Mouse (Mus musculus): ENCODE results near the gene Prss41. TPM values are rescaled to one million over a fixed set of nuclear protein-coding genes. Genes with fewer than 3 reads are reported as not detected.

Prss41 gene
- polyA plus RNA-seq, 2 experiments, result 0.78 to 2.1 TPM

- Histone ChIP-seq H3K9ac (ENCODE audit: low read depth, low read length, severe bottlenecking) (peak overlapping the region; percentile 87), H3K27ac (replicated peaks; ENCODE audit: low read depth, low read length) (peak overlapping the region; percentile 89), H3K4me2 (replicated peaks; ENCODE audit: low read depth, low read length, severe bottlenecking) (peak overlapping the region; percentile 70), H3K4me3 (replicated peaks; ENCODE audit: low read length) (peak overlapping the region; percentile 45), H3K36me3 (ENCODE audit: control insufficient read depth, insufficient read depth, low read length) (peaks cover 5% of the 10 kb centered on the region; the same call in 1 of the 2 replicates), H3K9me3 (ENCODE audit: control insufficient read depth, low read length) (no peaks in the 10 kb centered on the region), H3K27me3 (ENCODE audit: control insufficient read depth, insufficient read depth, low read length) (no peaks in the 10 kb centered on the region), H3K4me1 (ENCODE audit: control insufficient read depth, insufficient read depth, low read length) (peaks cover 18% of the 10 kb centered on the region)
- DNase-seq (ENCODE audit: low spot score) (no peak), ATAC-seq (ENCODE audit: low FRiP score, low read depth) (no peak)
- WGBS, result 48% methylated on average over 2 of the region's 2 CpGs
- no peak for TF ChIP-seq POLR2A (IDR thresholded peaks at IDR 0.05; ENCODE audit: borderline replicate concordance, extremely low read depth, insufficient read depth, insufficient read length)
Measured at GRCm38 (mm10) chr17:23791079-23791357, 53.0 kb downstream of the Prss41 start.

- Histone ChIP-seq H3K27me3 (ENCODE audit: control insufficient read depth, insufficient read depth, low read length) (no peaks in the 10 kb centered on the region), H3K9me3 (ENCODE audit: control insufficient read depth, low read length) (no peaks in the 10 kb centered on the region), H3K36me3 (ENCODE audit: control insufficient read depth, insufficient read depth, low read length) (peaks cover 5% of the 10 kb centered on the region; the same call in 1 of the 2 replicates), H3K4me1 (ENCODE audit: control insufficient read depth, insufficient read depth, low read length) (peaks cover 18% of the 10 kb centered on the region), H3K4me2 (replicated peaks; ENCODE audit: low read depth, low read length, severe bottlenecking) (peak within 1 kb of the TSS; percentile 70), H3K4me3 (replicated peaks; ENCODE audit: low read length) (peak within 1 kb of the TSS; percentile 45), H3K9ac (ENCODE audit: low read depth, low read length, severe bottlenecking) (peak within 1 kb of the TSS; percentile 87), H3K27ac (replicated peaks; ENCODE audit: low read depth, low read length) (peak within 1 kb of the TSS; percentile 89)
- DNase-seq (ENCODE audit: low spot score) (peak; percentile 56), ATAC-seq (ENCODE audit: low FRiP score, low read depth) (peak; percentile 70)
- TF ChIP-seq POLR2A (IDR thresholded peaks at IDR 0.05; ENCODE audit: borderline replicate concordance, extremely low read depth, insufficient read depth, insufficient read length), result peak; percentile 82; the same call in 1 of the 2 replicates
- under 1% methylated on average over 29 of the region's 29 CpGs for WGBS
Measured at GRCm38 (mm10) chr17:23790269-23791078, 53.5 kb downstream of the Prss41 start, which contains the start of gene Srrm2. Srrm2 (plus strand) TSS chr17:23790532.

- TF ChIP-seq POLR2A (IDR thresholded peaks at IDR 0.05; ENCODE audit: borderline replicate concordance, extremely low read depth, insufficient read depth, insufficient read length), result no peak
- no peaks in the 10 kb centered on the region for H3K27me3 ChIP-seq (ENCODE audit: control insufficient read depth, insufficient read depth, low read length)
- ATAC-seq (ENCODE audit: low FRiP score, low read depth), result no peak
- H3K27ac ChIP-seq (replicated peaks; ENCODE audit: low read depth, low read length), result peak overlapping the region; percentile 89
- H3K4me2 ChIP-seq (replicated peaks; ENCODE audit: low read depth, low read length, severe bottlenecking), result peak overlapping the region; percentile 70
- no peak for DNase-seq (ENCODE audit: low spot score)
- WGBS, result 18% methylated on average over 8 of the region's 8 CpGs
- H3K9me3 ChIP-seq (ENCODE audit: control insufficient read depth, low read length), result no peaks in the 10 kb centered on the region
- H3K36me3 ChIP-seq (ENCODE audit: control insufficient read depth, insufficient read depth, low read length), result peaks cover 5% of the 10 kb centered on the region; the same call in 1 of the 2 replicates
- peak overlapping the region; percentile 87 for H3K9ac ChIP-seq (ENCODE audit: low read depth, low read length, severe bottlenecking)
- H3K4me1 ChIP-seq (ENCODE audit: control insufficient read depth, insufficient read depth, low read length), result peaks cover 21% of the 10 kb centered on the region
- H3K4me3 ChIP-seq (replicated peaks; ENCODE audit: low read length), result peak overlapping the region; percentile 45
Measured at GRCm38 (mm10) chr17:23789749-23790268, 54.2 kb downstream of the Prss41 start.

- Histone ChIP-seq H3K27me3 (ENCODE audit: control insufficient read depth, insufficient read depth, low read length) (no peaks in the 10 kb centered on the region), H3K9me3 (ENCODE audit: control insufficient read depth, low read length) (no peaks in the 10 kb centered on the region), H3K4me2 (replicated peaks; ENCODE audit: low read depth, low read length, severe bottlenecking) (no peak overlapping the region), H3K9ac (ENCODE audit: low read depth, low read length, severe bottlenecking) (no peak overlapping the region), H3K4me1 (ENCODE audit: control insufficient read depth, insufficient read depth, low read length) (peaks cover 21% of the 10 kb centered on the region), H3K27ac (replicated peaks; ENCODE audit: low read depth, low read length) (no peak overlapping the region), H3K4me3 (replicated peaks; ENCODE audit: low read length) (no peak overlapping the region), H3K36me3 (ENCODE audit: control insufficient read depth, insufficient read depth, low read length) (peaks cover 4% of the 10 kb centered on the region; the same call in 1 of the 2 replicates)
- no peak for TF ChIP-seq POLR2A (IDR thresholded peaks at IDR 0.05; ENCODE audit: borderline replicate concordance, extremely low read depth, insufficient read depth, insufficient read length)
- WGBS, result 89% methylated on average over 4 of the region's 4 CpGs
- ATAC-seq (ENCODE audit: low FRiP score, low read depth) (no peak), DNase-seq (ENCODE audit: low spot score) (no peak)
Measured at GRCm38 (mm10) chr17:23788973-23789372, 55.0 kb downstream of the Prss41 start.

Small RNA genes within 50 kb of the gene (microRNA-seq; reads per million reads assigned to microRNA genes)
- not detected for gene Mir5125

Other genes starting within 250 kb of the Prss41 start
- gene Zfp13, start 244.7 kb downstream of the Prss41 start, polyA plus RNA-seq (2012; rRNA removed), result 27.6 and 33.8 TPM in 2 replicates
- gene Zfp13, start 244.7 kb downstream of the Prss41 start, polyA plus RNA-seq (2014; fragmentation: Nextera tagmentation; extraction: Ambion mirVana), result 16.2 and 16.3 TPM in 2 replicates
- 0.63 and 1.00 TPM in 2 replicates for gene Zscan10, start 243.3 kb downstream of the Prss41 start, polyA plus RNA-seq (2012; rRNA removed)
- gene Zscan10, start 243.3 kb downstream of the Prss41 start, polyA plus RNA-seq (2014; fragmentation: Nextera tagmentation; extraction: Ambion mirVana), result 0.33 TPM in 1 of 2 replicates, not detected in the other
- 1.0 and 1.4 TPM in 2 replicates for gene Mmp25, start 198.9 kb downstream of the Prss41 start, polyA plus RNA-seq (2012; rRNA removed)
- 0.76 and 0.80 TPM in 2 replicates for gene Mmp25, start 198.9 kb downstream of the Prss41 start, polyA plus RNA-seq (2014; fragmentation: Nextera tagmentation; extraction: Ambion mirVana)
- 1.6 and 2.8 TPM in 2 replicates for gene Bicdl2, start 183.7 kb downstream of the Prss41 start, polyA plus RNA-seq (2012; rRNA removed)
- 5.1 and 5.8 TPM in 2 replicates for gene Bicdl2, start 183.7 kb downstream of the Prss41 start, polyA plus RNA-seq (2014; fragmentation: Nextera tagmentation; extraction: Ambion mirVana)
- gene Hcfc1r1, start 170.6 kb downstream of the Prss41 start, polyA plus RNA-seq (2012; rRNA removed), result 63.4 and 73.3 TPM in 2 replicates
- 85.3 and 85.4 TPM in 2 replicates for gene Hcfc1r1, start 170.6 kb downstream of the Prss41 start, polyA plus RNA-seq (2014; fragmentation: Nextera tagmentation; extraction: Ambion mirVana)
- 45.5 and 51.2 TPM in 2 replicates for gene Thoc6, start 170.3 kb downstream of the Prss41 start, polyA plus RNA-seq (2012; rRNA removed)
- 41.8 and 44.2 TPM in 2 replicates for gene Thoc6, start 170.3 kb downstream of the Prss41 start, polyA plus RNA-seq (2014; fragmentation: Nextera tagmentation; extraction: Ambion mirVana)
- 13.6 and 16.1 TPM in 2 replicates for gene Tnfrsf12a, start 166.7 kb downstream of the Prss41 start, polyA plus RNA-seq (2012; rRNA removed)
- 20.3 and 24.0 TPM in 2 replicates for gene Tnfrsf12a, start 166.7 kb downstream of the Prss41 start, polyA plus RNA-seq (2014; fragmentation: Nextera tagmentation; extraction: Ambion mirVana)
- 13.6 and 14.0 TPM in 2 replicates for gene Cldn6, start 164.9 kb downstream of the Prss41 start, polyA plus RNA-seq (2012; rRNA removed)
- 11.3 and 14.7 TPM in 2 replicates for gene Cldn6, start 164.9 kb downstream of the Prss41 start, polyA plus RNA-seq (2014; fragmentation: Nextera tagmentation; extraction: Ambion mirVana)
- gene Cldn9, start 160.1 kb downstream of the Prss41 start, polyA plus RNA-seq (2012; rRNA removed), result 4.0 and 5.1 TPM in 2 replicates
- gene Cldn9, start 160.1 kb downstream of the Prss41 start, polyA plus RNA-seq (2014; fragmentation: Nextera tagmentation; extraction: Ambion mirVana), result 5.9 and 9.6 TPM in 2 replicates
- gene 1520401A03Rik, start 121.4 kb downstream of the Prss41 start, polyA plus RNA-seq (2012; rRNA removed), result 4.4 and 4.6 TPM in 2 replicates
- gene 1520401A03Rik, start 121.4 kb downstream of the Prss41 start, polyA plus RNA-seq (2014; fragmentation: Nextera tagmentation; extraction: Ambion mirVana), result 1.6 and 2.1 TPM in 2 replicates
- gene Pkmyt1, start 117.8 kb downstream of the Prss41 start, polyA plus RNA-seq (2012; rRNA removed), result 81.7 and 105 TPM in 2 replicates
- gene Pkmyt1, start 117.8 kb downstream of the Prss41 start, polyA plus RNA-seq (2014; fragmentation: Nextera tagmentation; extraction: Ambion mirVana), result 46.4 and 47.5 TPM in 2 replicates
- 9.7 and 13.4 TPM in 2 replicates for gene Paqr4, start 103.3 kb downstream of the Prss41 start, polyA plus RNA-seq (2012; rRNA removed)
- 15.7 and 17.3 TPM in 2 replicates for gene Paqr4, start 103.3 kb downstream of the Prss41 start, polyA plus RNA-seq (2014; fragmentation: Nextera tagmentation; extraction: Ambion mirVana)
- 40.1 and 50.6 TPM in 2 replicates for gene Kremen2, start 98.3 kb downstream of the Prss41 start, polyA plus RNA-seq (2012; rRNA removed)
- 42.4 and 42.6 TPM in 2 replicates for gene Kremen2, start 98.3 kb downstream of the Prss41 start, polyA plus RNA-seq (2014; fragmentation: Nextera tagmentation; extraction: Ambion mirVana)
- 47.1 and 58.5 TPM in 2 replicates for gene Flywch1, start 72.6 kb downstream of the Prss41 start, polyA plus RNA-seq (2012; rRNA removed)
- gene Flywch1, start 72.6 kb downstream of the Prss41 start, polyA plus RNA-seq (2014; fragmentation: Nextera tagmentation; extraction: Ambion mirVana), result 66.2 and 74.8 TPM in 2 replicates
- gene Flywch2, start 58.1 kb downstream of the Prss41 start, polyA plus RNA-seq (2012; rRNA removed), result 46.3 and 50.8 TPM in 2 replicates
- gene Flywch2, start 58.1 kb downstream of the Prss41 start, polyA plus RNA-seq (2014; fragmentation: Nextera tagmentation; extraction: Ambion mirVana), result 41.2 and 47.5 TPM in 2 replicates
- 654 and 850 TPM in 2 replicates for gene Srrm2, start 53.6 kb downstream of the Prss41 start, polyA plus RNA-seq (2012; rRNA removed)
- 406 and 466 TPM in 2 replicates for gene Srrm2, start 53.6 kb downstream of the Prss41 start, polyA plus RNA-seq (2014; fragmentation: Nextera tagmentation; extraction: Ambion mirVana)
- gene Elob, start 15.0 kb downstream of the Prss41 start, polyA plus RNA-seq (2012; rRNA removed), result 739 and 935 TPM in 2 replicates
- 1,204 and 1,221 TPM in 2 replicates for gene Elob, start 15.0 kb downstream of the Prss41 start, polyA plus RNA-seq (2014; fragmentation: Nextera tagmentation; extraction: Ambion mirVana)
- gene Prss33, start 8.1 kb downstream of the Prss41 start, polyA plus RNA-seq (2012; rRNA removed), result 0.12 and 0.14 TPM in 2 replicates
- gene Prss33, start 8.1 kb downstream of the Prss41 start, polyA plus RNA-seq (2014; fragmentation: Nextera tagmentation; extraction: Ambion mirVana), result not detected in 2 replicates
- gene Prss32, start 317 bp downstream of the Prss41 start, polyA plus RNA-seq (2012; rRNA removed), result 0.06 TPM in 1 of 2 replicates, not detected in the other
- not detected in 2 replicates for gene Prss32, start 317 bp downstream of the Prss41 start, polyA plus RNA-seq (2014; fragmentation: Nextera tagmentation; extraction: Ambion mirVana)
- gene Prss21, start 23.9 kb upstream of the Prss41 start, polyA plus RNA-seq (2012; rRNA removed), result not detected in 2 replicates
- not detected in 2 replicates for gene Prss21, start 23.9 kb upstream of the Prss41 start, polyA plus RNA-seq (2014; fragmentation: Nextera tagmentation; extraction: Ambion mirVana)
- not detected in 2 replicates for gene Dcpp1, start 36.7 kb upstream of the Prss41 start, polyA plus RNA-seq (2012; rRNA removed)
- gene Dcpp1, start 36.7 kb upstream of the Prss41 start, polyA plus RNA-seq (2014; fragmentation: Nextera tagmentation; extraction: Ambion mirVana), result not detected in 2 replicates
- not detected in 2 replicates for gene Dcpp2, start 36.7 kb upstream of the Prss41 start, polyA plus RNA-seq (2012; rRNA removed)
- gene Dcpp2, start 36.7 kb upstream of the Prss41 start, polyA plus RNA-seq (2014; fragmentation: Nextera tagmentation; extraction: Ambion mirVana), result not detected in 2 replicates
- gene Dcpp3, start 73.3 kb upstream of the Prss41 start, polyA plus RNA-seq (2012; rRNA removed), result not detected in 2 replicates
- not detected in 2 replicates for gene Dcpp3, start 73.3 kb upstream of the Prss41 start, polyA plus RNA-seq (2014; fragmentation: Nextera tagmentation; extraction: Ambion mirVana)
- not detected in 2 replicates for gene Sbp, start 97.5 kb upstream of the Prss41 start, polyA plus RNA-seq (2012; rRNA removed)
- gene Sbp, start 97.5 kb upstream of the Prss41 start, polyA plus RNA-seq (2014; fragmentation: Nextera tagmentation; extraction: Ambion mirVana), result not detected in 2 replicates
- gene Sbpl, start 111.1 kb upstream of the Prss41 start, polyA plus RNA-seq (2012; rRNA removed), result 0.24 TPM in 1 of 2 replicates, not detected in the other
- gene Sbpl, start 111.1 kb upstream of the Prss41 start, polyA plus RNA-seq (2014; fragmentation: Nextera tagmentation; extraction: Ambion mirVana), result not detected in 2 replicates
- 0.06 TPM in 1 of 2 replicates, not detected in the other for gene Prss30, start 136.4 kb upstream of the Prss41 start, polyA plus RNA-seq (2012; rRNA removed)
- gene Prss30, start 136.4 kb upstream of the Prss41 start, polyA plus RNA-seq (2014; fragmentation: Nextera tagmentation; extraction: Ambion mirVana), result not detected in 2 replicates
- gene Prss22, start 153.9 kb upstream of the Prss41 start, polyA plus RNA-seq (2012; rRNA removed), result 0.54 and 0.72 TPM in 2 replicates
- 0.44 and 0.51 TPM in 2 replicates for gene Prss22, start 153.9 kb upstream of the Prss41 start, polyA plus RNA-seq (2014; fragmentation: Nextera tagmentation; extraction: Ambion mirVana)
- gene Prss27, start 194.0 kb upstream of the Prss41 start, polyA plus RNA-seq (2012; rRNA removed), result 0.82 and 1.4 TPM in 2 replicates
- gene Prss27, start 194.0 kb upstream of the Prss41 start, polyA plus RNA-seq (2014; fragmentation: Nextera tagmentation; extraction: Ambion mirVana), result 1.5 TPM in 2 replicates
- 60.2 and 72.4 TPM in 2 replicates for gene Kctd5, start 229.3 kb upstream of the Prss41 start, polyA plus RNA-seq (2012; rRNA removed)
- 57.8 and 63.5 TPM in 2 replicates for gene Kctd5, start 229.3 kb upstream of the Prss41 start, polyA plus RNA-seq (2014; fragmentation: Nextera tagmentation; extraction: Ambion mirVana)